Mouse (Mus musculus) ovary, postnatal 36 days (tissue): ENCODE measurements around the gene Acadl.

Source experiments
- DNase-seq: peaks from one replicate; pipeline ENCODE4 v3.0.0; 2022; ENCODE audit warnings: low spot score, mixed read lengths

Acadl gene

GRCm38 (mm10) chr1:66862712-66863511 is at the start of gene Acadl:
Gene Acadl (minus strand): TSS chr1:66863277.
- peak; percentile 89 for DNase-seq

GRCm38 (mm10) chr1:66912305-66912704 is 49.2 kb upstream of the Acadl start:
- DNase-seq: no peak

- no peak for DNase-seq
These were observed 39.5 kb upstream of the Acadl start for GRCm38 (mm10) chr1:66902566-66902965.

GRCm38 (mm10) chr1:66900946-66901345 is 37.9 kb upstream of the Acadl start:
- DNase-seq: no peak

- DNase-seq: no peak
These were observed 35.2 kb upstream of the Acadl start for GRCm38 (mm10) chr1:66898261-66898660.

- DNase-seq: no peak
These were observed 33.5 kb upstream of the Acadl start for GRCm38 (mm10) chr1:66896556-66896955.

GRCm38 (mm10) chr1:66896125-66896524 is 33.0 kb upstream of the Acadl start:
- no peak for DNase-seq

- DNase-seq: peak; percentile 19
These were observed 32.7 kb upstream of the Acadl start for GRCm38 (mm10) chr1:66895837-66896118.

- no peak for DNase-seq
These were observed 32.2 kb upstream of the Acadl start for GRCm38 (mm10) chr1:66895093-66895836.

- DNase-seq: no peak
These were observed 24.1 kb upstream of the Acadl start for GRCm38 (mm10) chr1:66887175-66887574.

- no peak for DNase-seq
These were observed 17.1 kb upstream of the Acadl start for GRCm38 (mm10) chr1:66880217-66880616.

- DNase-seq: no peak
These were observed 11.7 kb upstream of the Acadl start for GRCm38 (mm10) chr1:66874740-66875139.

GRCm38 (mm10) chr1:66871591-66871990 is 8.5 kb upstream of the Acadl start:
- DNase-seq: peak; percentile 71

GRCm38 (mm10) chr1:66865633-66866032 is 2.6 kb upstream of the Acadl start:
- no peak for DNase-seq

GRCm38 (mm10) chr1:66863741-66864495 is 841 bp upstream of the Acadl start:
- DNase-seq: no peak

GRCm38 (mm10) chr1:66861764-66862672 is 1.1 kb downstream of the Acadl start:
- no peak for DNase-seq

GRCm38 (mm10) chr1:66847506-66847905 is 15.6 kb downstream of the Acadl start:
- no peak for DNase-seq

GRCm38 (mm10) chr1:66845690-66846318 is 17.3 kb downstream of the Acadl start:
- DNase-seq: no peak

- DNase-seq: no peak
These were observed 21.1 kb downstream of the Acadl start for GRCm38 (mm10) chr1:66841938-66842337.

- no peak for DNase-seq
These were observed 21.6 kb downstream of the Acadl start for GRCm38 (mm10) chr1:66841510-66841909.

- DNase-seq: no peak
These were observed 23.2 kb downstream of the Acadl start for GRCm38 (mm10) chr1:66839755-66840438.
